Mouse (Mus musculus) thymus, postnatal 10 days (tissue): Measurements from ENCODE around the gene Slc19a2.

Source experiments
- DNase-seq, 2 experiments: peaks; one replicate each; pipeline ENCODE4 v3.0.0; 2021; ENCODE audit warnings: low spot score in 2 of 2

The Slc19a2 gene

GRCm38 (mm10) chr1:164251438-164251837 is 2.6 kb downstream of the Slc19a2 start:
- no peak for DNase-seq

DNA sequence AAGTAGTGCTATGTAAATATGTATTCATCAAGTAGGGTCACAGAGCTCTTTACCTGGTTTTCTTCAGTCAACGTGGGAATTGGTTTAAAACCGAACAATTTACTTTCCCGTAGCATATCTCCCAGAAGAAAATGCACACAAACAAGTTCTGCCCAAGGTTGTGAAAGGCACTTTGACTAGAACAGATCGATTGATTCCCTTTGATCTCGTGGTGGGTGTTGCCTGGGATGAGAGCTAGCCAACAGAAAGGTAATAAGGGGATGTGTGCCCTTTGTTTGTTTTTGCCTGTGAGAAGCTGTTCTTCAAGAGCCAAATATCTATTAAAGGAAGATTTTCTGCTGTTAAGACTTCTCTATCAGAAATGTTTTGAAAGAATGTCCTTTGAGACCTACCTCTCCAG is 3.7 kb downstream of the Slc19a2 start:
- no peak for DNase-seq

DNA sequence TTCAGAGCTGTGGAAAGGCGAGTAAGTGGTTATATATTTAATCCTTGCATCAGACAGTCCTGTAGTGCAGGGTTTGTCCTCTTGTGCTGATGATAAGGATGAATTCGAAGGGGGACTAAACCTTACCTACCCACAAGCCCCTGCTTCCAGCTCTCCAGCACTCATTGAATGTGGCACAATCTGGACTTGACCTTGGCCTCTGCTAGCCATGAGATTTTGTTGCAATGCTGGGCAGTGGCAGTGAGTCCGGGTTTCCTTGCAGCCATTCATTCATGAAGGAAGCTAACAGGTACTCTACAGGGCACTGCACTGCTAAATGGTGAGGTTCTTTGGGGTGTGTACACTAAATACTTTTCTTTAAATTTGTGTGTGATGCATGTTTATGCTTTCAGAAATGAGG is 6.0 kb downstream of the Slc19a2 start:
- no peak for DNase-seq

GRCm38 (mm10) chr1:164260171-164261028 is 11.6 kb downstream of the Slc19a2 start:
- DNase-seq: no peak

GRCm38 (mm10) chr1:164261553-164261952 is 12.7 kb downstream of the Slc19a2 start:
- no peak for DNase-seq

GRCm38 (mm10) chr1:164270941-164271340 is 22.1 kb downstream of the Slc19a2 start:
- no peak for DNase-seq

DNA sequence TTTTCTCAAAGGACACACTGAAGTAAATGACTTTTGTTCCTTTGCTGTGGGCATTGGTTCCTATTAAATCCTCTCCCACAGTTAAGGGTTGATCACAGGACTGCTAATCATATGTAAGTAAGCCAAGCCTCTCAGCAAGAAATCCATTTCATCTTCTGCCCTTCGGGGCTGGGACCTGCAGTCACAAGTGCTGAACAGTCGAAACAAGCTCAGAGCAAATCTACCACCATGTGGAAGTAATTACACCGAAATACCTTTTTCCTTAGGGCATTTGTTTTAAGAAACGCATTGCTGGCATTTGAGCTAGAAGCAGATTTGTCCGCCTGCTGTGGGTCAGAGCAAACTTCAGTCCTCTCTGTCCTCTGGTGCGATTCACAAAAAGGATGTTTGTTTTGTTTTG is 24.8 kb downstream of the Slc19a2 start:
- DNase-seq: no peak

DNA sequence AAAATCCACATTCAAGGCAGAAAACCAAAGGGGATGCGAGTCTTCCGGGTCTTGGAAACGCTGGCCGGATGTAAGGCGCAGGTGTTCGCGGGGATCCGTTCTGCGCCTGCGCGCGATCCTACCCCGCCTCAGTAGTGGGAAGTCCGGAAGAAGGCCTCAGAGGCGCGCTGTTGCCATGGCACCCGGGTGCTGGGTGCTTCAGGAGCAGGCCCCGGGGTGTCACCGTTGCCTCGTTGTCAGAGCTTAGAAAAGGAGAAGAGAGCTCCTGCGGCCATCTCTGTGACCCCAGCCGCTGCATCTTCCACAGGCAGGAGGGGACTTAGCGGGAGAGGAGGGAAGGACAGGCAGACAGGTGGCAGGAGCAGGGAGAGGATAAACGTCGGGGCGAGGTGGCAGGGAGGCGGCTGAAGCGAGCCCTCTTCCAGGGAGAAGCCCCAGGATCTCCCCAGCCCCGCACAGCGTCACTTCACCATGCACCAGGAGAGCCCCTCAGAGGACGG is 26.7 kb downstream of the Slc19a2 start, which contains the start of gene Ccdc181:
Gene Ccdc181 (plus strand): TSS at position 131 of the 500 bp plus-strand sequence.
- DNase-seq: peak; percentile 97 to 99

DNA sequence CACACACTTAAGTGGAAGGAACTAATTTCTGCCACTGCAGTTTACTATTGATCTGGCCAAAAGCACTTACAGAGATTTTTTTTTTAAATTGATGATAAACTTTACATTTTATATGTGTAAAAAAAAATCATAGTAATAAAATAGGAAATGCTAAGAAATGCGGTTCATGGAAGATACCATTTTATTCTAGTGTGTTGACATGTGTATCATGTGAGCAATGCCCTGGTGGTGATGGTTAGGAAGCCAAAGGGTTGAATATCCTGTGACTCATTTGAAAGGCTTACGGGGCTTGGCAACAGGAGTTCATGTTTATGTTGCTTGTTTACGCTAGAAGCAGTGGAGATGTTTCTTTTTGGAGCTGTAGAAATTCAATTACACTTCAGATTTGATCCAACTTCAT is 27.7 kb downstream of the Slc19a2 start:
- DNase-seq: no peak

GRCm38 (mm10) chr1:164279332-164279731 is 30.5 kb downstream of the Slc19a2 start:
- DNase-seq: peak; percentile 31 to 37

GRCm38 (mm10) chr1:164284007-164284406 is 35.2 kb downstream of the Slc19a2 start:
- no peak for DNase-seq

DNA sequence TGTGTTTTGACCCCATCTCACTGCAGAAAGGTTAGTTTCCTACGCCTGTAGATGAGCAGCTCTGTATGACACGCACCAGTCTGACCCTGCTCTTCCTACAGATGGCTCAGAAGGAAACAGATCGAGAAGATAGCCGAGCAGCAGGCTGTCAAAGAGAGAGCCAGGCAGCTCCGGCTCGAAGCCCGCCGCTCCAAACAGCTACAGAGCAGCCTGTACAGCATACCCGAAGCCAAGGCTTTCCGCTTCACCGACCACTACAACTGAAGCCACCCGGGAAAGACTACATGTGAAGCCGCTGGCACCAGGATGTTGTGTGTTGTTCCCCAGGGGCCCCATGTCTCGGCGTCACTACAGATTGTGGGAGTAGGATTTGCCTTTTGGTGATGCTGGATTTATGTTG is 38.6 kb downstream of the Slc19a2 start:
- no peak for DNase-seq

DNA sequence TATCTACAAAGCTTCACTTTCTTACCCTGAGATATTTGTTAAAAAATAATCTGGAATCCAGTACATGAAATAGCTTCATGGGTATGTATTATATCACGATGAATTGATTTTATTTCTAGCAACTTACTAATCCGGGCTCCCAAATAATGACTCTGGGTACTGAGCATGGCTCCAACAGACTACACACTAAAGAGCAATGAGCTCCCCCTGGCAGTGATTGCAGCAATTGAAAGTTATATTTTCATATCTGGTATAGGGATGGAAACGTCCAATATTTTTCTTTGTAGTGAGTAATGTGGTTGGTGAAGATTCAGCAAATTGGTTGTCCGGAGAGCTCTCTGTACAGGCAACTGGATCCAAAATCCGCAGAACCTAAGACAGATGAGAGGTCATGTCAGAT is 43.2 kb downstream of the Slc19a2 start:
- no peak for DNase-seq

- no peak for DNase-seq
Measured at GRCm38 (mm10) chr1:164294071-164294470, 45.2 kb downstream of the Slc19a2 start.

GRCm38 (mm10) chr1:164296473-164296872 is 47.6 kb downstream of the Slc19a2 start:
- DNase-seq: no peak

- no peak for DNase-seq
Measured at GRCm38 (mm10) chr1:164301949-164302348, 53.1 kb downstream of the Slc19a2 start.

DNA sequence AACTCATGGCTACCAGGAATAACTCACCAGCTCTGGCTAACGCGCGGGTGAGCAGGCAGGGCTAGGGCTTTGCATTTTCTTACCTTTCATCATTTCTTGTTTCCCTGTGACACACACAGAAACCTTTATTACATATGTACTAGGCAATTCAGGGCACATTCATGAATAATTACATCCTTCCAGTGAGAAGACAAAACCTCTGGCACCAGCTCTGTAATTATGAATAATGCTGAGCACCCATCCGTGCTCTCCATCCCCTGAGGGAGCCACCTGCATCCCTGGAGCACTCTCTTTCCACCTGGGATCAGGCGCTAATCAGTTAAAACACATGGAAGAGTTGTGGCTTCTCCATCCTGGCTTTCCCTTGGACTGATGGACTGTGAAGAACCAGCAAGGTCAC is 55.0 kb downstream of the Slc19a2 start, which contains the start of gene Nme7:
Gene Nme7 (plus strand): TSS at position 301 of the 400 bp plus-strand sequence.
- DNase-seq: no peak

DNA sequence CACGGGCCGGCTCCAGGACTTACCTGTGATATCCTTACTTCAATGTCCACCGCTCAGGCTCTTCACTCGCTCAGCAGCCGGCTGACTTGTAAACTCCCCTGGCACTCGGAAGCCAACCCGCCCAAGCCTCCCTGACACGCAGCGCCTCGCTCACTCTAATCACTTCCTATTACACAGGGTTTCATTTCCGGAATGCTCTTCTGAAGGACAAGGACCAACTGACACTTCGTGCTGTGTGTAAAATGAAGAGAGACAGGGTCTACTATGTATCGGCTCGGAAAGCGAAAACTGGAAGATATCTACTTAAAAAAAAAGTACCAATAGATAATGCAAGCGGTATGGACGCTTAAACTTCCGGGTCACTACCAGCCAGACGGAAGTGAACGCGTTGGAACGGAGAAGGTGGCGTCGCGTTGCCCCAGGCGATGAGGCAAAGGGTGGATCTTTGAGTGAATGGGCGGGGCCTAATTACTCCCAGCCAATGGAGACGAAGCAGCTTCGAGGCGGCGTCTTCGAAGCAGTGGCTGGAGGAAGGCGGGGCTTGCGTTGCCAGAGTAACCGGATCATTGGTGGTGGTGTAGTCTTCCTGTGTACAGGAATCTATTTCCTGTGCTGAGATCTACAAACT is 58.4 kb downstream of the Slc19a2 start, which contains the start of gene Blzf1:
Gene Blzf1 (minus strand): TSS at position 366 of the 628 bp plus-strand sequence.
- DNase-seq: peak; percentile 97 to 99

GRCm38 (mm10) chr1:164307922-164308321 is 59.1 kb downstream of the Slc19a2 start:
- DNase-seq: no peak

DNA sequence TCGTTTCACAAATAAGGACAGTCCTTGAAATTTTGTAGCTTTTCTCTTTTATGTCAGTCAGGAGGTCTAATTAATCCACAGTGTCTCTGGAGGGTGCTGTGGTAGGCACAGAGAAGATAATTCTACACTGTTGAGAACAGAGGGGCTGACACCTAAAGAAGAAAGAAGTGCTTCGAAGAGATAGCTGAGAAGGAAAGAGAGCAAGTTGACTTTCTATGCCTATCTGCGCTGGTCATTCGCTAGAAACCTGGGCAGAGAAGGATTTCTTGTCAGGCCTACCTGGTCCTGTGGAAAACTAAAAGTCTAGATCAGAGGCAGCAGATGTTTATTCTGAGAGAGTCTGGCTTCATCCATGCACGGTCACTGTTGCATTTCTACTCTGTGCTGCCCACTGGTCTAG is 65.2 kb downstream of the Slc19a2 start:
- no peak for DNase-seq
